Mouse (Mus musculus): ENCODE results near the gene Sag.

Sag gene

GRCm38 (mm10) chr1:87803576-87803975 is at the start of gene Sag:
Gene Sag (plus strand): TSS chr1:87803680.
- no peak for DNase-seq (ENCODE audit: low read depth, low spot score)

GRCm38 (mm10) chr1:87755641-87756470 is 47.6 kb upstream of the Sag start, which contains the start of gene Atg16l1:
Gene Atg16l1 (plus strand): TSS chr1:87755870.
- DNase-seq (ENCODE audit: low read depth, low spot score) = peak; percentile 96

- DNase-seq (ENCODE audit: low read depth, low spot score) = no peak
Measured at GRCm38 (mm10) chr1:87763821-87764220, 39.7 kb upstream of the Sag start.

- no peak for DNase-seq (ENCODE audit: low read depth, low spot score)
Measured at GRCm38 (mm10) chr1:87765741-87766140, 37.7 kb upstream of the Sag start.

DNA sequence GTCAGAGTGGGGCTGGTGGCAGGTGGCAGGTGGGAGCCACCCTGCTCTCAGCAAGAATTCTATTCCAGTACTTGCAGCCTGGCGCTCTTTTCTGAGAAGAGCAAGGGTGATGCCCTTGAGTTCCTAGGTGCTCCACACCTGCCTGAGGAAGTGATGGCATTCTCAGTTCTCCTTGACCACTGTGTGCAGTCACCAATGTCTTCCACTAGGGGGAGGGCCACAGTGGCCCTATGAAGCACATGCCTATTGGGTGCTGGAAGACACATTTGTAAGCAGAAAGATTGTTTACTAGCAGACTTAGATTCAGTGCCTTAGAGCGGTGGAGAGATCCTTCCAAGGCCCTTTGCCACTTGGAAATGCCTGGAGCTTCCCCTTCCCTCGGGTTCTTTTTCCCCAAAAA is 37.2 kb upstream of the Sag start:
- DNase-seq (ENCODE audit: low read depth, low spot score) = peak; percentile 77

GRCm38 (mm10) chr1:87769263-87769662 is 34.2 kb upstream of the Sag start:
- no peak for DNase-seq (ENCODE audit: low read depth, low spot score)

- no peak for DNase-seq (ENCODE audit: low read depth, low spot score)
Measured at GRCm38 (mm10) chr1:87770486-87770885, 33.0 kb upstream of the Sag start.

- no peak for DNase-seq (ENCODE audit: low read depth, low spot score)
Measured at GRCm38 (mm10) chr1:87771724-87772123, 31.8 kb upstream of the Sag start.

- DNase-seq (ENCODE audit: low read depth, low spot score) = no peak
Measured at GRCm38 (mm10) chr1:87773336-87773735, 30.1 kb upstream of the Sag start.

DNA sequence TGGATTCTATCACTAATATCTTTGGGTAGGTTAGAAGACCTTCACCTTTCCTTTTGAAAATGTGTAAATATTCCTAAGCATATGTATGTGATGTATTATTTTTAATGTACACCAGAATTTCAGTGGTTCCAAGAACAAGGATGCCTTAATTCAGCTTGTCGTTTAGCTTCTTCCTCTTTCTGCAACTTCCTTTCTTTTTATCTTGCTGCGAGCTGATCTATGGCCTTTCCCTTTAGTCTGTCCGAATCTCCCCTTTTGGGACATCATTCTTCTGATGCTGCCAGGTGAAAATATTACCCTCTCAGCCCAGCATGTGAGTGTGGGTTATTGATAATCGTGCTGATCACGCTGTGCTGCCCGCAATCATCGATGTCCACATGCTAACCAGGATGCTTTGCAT is 28.6 kb upstream of the Sag start:
- no peak for DNase-seq (ENCODE audit: low read depth, low spot score)

DNA sequence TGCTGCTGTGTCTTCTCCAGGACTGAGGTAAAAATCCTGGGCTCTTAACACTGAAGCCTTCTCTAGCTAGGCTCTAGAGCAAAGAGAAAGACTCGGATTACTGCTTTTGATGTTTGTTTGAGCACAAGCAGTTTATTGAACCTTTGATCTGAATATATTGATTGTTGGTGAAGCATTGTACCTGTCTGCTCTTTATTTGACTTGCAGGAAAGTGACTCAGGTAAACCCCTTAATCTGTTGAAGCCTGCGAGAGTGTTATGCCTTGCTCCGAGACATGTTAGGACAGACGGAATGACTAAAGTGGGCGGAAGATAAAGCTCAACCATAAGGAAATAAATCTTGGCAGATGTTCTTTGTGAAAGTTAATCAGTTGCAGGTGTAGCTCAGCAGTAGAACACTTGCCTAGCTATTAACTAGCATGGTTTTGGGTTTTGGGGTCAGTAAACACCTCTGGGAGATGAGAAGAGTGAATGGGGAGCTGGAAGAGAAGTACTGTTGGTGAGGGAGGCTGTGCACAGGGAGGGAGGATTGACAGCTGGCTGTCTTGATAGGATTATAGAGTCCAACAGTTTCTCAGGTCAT is 24.2 kb upstream of the Sag start:
- no peak for DNase-seq (ENCODE audit: low read depth, low spot score)

DNA sequence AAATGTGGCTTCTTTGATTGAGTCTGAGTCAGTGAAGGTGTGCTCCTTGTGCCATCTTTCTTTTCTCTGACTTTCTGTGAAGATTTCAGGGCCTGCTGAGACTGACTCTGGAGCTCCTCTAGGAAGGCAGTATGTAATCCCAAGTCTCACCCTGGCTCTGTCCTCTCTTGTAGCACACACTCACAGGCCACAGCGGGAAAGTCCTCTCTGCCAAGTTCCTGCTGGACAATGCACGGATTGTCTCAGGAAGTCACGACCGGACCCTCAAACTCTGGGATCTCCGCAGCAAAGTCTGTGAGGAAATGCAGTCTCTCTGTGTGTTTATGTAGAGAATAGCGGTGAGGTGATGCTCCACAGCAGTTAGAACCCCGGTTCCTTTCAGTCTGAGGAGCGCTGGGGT is 17.8 kb upstream of the Sag start:
- no peak for DNase-seq (ENCODE audit: low read depth, low spot score)

- no peak for DNase-seq (ENCODE audit: low read depth, low spot score)
Measured at GRCm38 (mm10) chr1:87786251-87786650, 17.2 kb upstream of the Sag start.

DNA sequence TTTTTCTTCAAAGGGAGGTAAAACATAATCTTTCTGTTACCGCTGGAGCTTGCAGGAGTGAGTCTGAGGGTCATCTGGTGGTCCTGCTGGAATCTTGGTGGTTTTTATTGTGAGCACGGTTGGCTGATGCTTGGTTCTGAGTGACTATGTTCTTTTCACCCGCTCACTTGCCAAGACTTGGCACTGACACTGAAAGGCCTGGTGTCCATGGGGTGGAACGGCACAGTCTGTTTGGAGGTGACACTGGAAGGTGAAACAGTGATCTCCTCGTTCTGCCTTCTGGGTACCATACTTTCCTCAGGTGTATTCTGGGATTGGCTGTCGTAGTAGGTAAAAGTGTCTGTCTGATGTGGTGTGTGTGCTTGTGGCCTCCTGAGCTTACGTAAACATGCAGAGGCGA is 13.8 kb upstream of the Sag start:
- DNase-seq (ENCODE audit: low read depth, low spot score) = no peak

- DNase-seq (ENCODE audit: low read depth, low spot score) = no peak
Measured at GRCm38 (mm10) chr1:87792438-87793137, 10.9 kb upstream of the Sag start.

DNA sequence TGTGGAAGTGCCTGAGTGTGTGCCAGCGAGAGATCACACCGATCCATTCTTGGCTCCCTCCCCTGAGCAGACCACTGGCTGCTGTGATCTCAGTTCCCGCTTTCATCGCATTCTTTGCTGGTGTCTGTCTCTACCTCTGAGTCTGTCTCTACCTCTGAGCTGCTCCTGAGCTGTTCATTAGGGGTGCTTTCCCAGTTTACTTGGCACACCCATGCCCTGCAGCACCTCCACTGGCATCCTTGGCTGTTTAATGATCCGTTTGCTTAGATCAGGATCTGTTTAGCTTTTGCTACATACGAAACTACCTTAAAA is 10.4 kb upstream of the Sag start:
- DNase-seq (ENCODE audit: low read depth, low spot score) = no peak

DNA sequence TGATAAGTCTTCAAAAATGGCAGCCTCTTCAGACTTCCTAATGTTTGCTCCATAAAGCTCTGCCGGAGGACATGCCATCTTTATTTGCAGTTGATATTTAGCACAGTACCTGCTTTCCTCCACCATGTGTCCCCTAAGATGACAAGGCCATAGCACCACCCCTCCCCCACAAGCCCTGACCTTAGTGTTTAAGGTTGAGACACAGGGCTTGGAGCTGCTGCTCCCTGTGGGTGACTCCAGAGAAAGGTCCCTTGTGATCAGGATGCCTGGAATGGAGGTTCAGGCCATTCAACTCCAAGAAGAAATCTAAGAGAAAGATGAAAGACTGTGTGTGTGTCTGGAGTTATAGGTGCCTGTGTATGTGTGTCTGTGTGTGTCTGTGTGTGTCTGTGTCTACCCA is 5.8 kb upstream of the Sag start:
- no peak for DNase-seq (ENCODE audit: low read depth, low spot score)

GRCm38 (mm10) chr1:87798306-87798705 is 5.2 kb upstream of the Sag start:
- DNase-seq (ENCODE audit: low read depth, low spot score) = no peak

GRCm38 (mm10) chr1:87807751-87808150 is 4.3 kb downstream of the Sag start:
- no peak for DNase-seq (ENCODE audit: low read depth, low spot score)

GRCm38 (mm10) chr1:87811391-87811790 is 7.9 kb downstream of the Sag start:
- DNase-seq (ENCODE audit: low read depth, low spot score) = no peak

DNA sequence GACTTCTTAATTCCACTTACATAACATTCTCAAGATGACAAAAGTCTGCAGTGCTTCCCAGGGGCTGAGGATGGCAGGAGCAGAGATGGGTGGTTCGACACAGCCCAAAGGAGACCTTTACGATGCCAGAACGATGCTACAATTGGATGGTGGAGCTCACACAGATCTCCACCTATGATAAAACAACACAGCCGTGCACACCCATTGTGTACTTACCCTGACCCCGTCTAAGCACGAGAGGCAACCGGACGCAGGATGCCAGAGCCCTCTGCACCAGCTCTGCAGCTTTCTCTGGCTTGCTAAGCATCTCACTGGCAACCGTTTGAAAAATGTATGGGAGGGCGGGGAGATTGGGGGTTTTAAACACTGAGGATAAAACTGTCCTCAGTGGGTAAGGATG is 8.6 kb downstream of the Sag start:
- DNase-seq (ENCODE audit: low read depth, low spot score) = no peak

- DNase-seq (ENCODE audit: low read depth, low spot score) = no peak
Measured at GRCm38 (mm10) chr1:87813155-87813554, 9.7 kb downstream of the Sag start.

DNA sequence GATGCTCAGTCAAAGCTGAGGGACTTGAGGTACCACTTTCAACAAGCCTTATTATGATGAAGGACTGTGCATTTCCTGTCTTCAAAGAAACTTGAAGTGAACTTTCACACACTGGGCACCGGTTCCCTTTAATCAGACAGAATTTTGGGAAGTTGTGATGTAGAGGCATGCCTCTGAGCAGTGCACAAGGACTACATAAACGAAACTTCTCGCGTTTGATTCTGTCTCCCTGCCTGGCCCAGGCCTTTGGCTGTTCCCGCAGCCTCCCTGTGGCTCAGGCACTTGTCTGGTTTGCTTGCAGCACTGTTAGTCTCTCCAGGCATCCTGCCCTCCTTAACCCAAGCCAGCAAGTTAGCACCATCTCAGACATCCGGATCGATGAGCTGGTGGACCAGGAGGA is 10.2 kb downstream of the Sag start:
- no peak for DNase-seq (ENCODE audit: low read depth, low spot score)
